Mouse (Mus musculus) stomach, postnatal 0 days (tissue): Measurements from ENCODE around the gene AC134908.4. TPM values are rescaled to one million over a fixed set of nuclear protein-coding genes. Genes with fewer than 3 reads are reported as not detected.

Experiments used
- ATAC-seq: fragments of 200-750 bp; cut with Nextera tagmentation; 2 replicates; pipeline ENCODE4 v1.8.0; 2017; ENCODE audit not compliant: low FRiP score, low TSS enrichment
- DNase-seq: peaks from one replicate; pipeline ENCODE4 v3.0.0-alpha.2; 2016; ENCODE audit warnings: low spot score
- H3K27ac ChIP-seq: fragments of 300-500 bp; sonication (generic); replicated peaks from 2 replicates; pipeline ENCODE4 v1.5.1; 2014; ENCODE audit warnings: mild to moderate bottlenecking, control low read depth
- H3K27me3 ChIP-seq: fragments of 300-500 bp; sonication (generic); 2 replicates; pipeline ENCODE4 v1.6.1; 2014; ENCODE audit warnings: low read length; ENCODE audit not compliant: control insufficient read depth, insufficient read depth
- H3K36me3 ChIP-seq: fragments of 300-500 bp; sonication (generic); 2 replicates; pipeline ENCODE4 v1.6.1; 2014; ENCODE audit warnings: low read length, mixed read lengths; ENCODE audit not compliant: control insufficient read depth, insufficient read depth
- H3K4me1 ChIP-seq: fragments of 300-500 bp; sonication (generic); replicated peaks from 2 replicates; pipeline ENCODE4 v1.6.1; 2014; ENCODE audit warnings: antibody characterized with exemption; ENCODE audit not compliant: control insufficient read depth, insufficient read depth
- H3K4me2 ChIP-seq: fragments of 300-500 bp; sonication (generic); replicated peaks from 2 replicates; pipeline ENCODE4 v1.6.1; 2014; ENCODE audit warnings: low read depth, mild to moderate bottlenecking, control low read depth, moderate library complexity
- H3K4me3 ChIP-seq: fragments of 300-500 bp; sonication (generic); 2 replicates; pipeline ENCODE4 v1.5.1; 2014; ENCODE audit warnings: low read depth, low read length, control low read depth
- H3K9ac ChIP-seq: fragments of 300-500 bp; sonication (generic); 2 replicates; pipeline ENCODE4 v1.6.1; 2014; ENCODE audit warnings: mild to moderate bottlenecking, low read length, control low read depth, mixed read lengths
- H3K9me3 ChIP-seq: fragments of 300-500 bp; sonication (generic); 2 replicates; pipeline ENCODE4 v1.6.1; 2016; ENCODE audit warnings: low read length; ENCODE audit not compliant: control insufficient read depth
- CTCF ChIP-seq: IDR thresholded peaks from 2 replicates; pipeline ENCODE4 v1.5.1; 2016; ENCODE audit warnings: antibody characterized with exemption, low read depth, mild to moderate bottlenecking, moderate library complexity
- EP300 ChIP-seq: optimal IDR thresholded peaks from 2 replicates; pipeline ENCODE3; 2016; ENCODE audit warnings: antibody characterized with exemption
- WGBS: fragments of 180-500 bp; shearing (Covaris S2); extraction: QIAGEN DNeasy Blood & Tissue Kit; methylation state at CpG from one replicate; pipeline ENCODE4 v1.1.7; 2014; 5-methylcytosine and 5-hydroxymethylcytosine counted together
- polyA plus RNA-seq: library from polyadenylated mRNA; unstranded; fragments of >200 nt; fragmentation: Nextera tagmentation; extraction: Ambion mirVana; gene quantifications from 2 replicates; pipeline ENCODE4 v1.2.1, GENCODE M21; 2015

The AC134908.4 gene
- polyA plus RNA-seq, 1 experiment from 2014 or later = 0.65 TPM

DNA sequence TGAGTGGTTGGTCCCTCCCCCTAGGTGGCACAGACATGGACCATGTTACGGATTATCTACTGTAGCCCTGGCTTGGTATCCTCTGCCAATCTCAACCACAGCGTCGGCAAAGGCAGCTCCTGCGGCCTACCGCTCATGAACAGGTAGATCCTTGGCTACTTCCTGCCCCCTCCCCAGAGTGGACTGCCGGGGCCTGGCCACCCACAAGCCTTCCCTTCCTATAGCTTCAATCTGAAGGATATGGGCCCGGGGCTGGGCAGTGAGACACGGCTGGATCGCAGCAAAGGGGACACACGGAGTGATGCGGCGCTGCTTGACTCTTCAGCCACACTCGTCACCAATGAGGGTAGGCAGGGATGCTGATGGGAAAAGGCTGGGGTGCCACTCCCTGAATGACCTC lies 31.6 kb upstream of the AC134908.4 start:
- peaks cover 22% of the 10 kb centered on the region for H3K4me1 ChIP-seq

DNA sequence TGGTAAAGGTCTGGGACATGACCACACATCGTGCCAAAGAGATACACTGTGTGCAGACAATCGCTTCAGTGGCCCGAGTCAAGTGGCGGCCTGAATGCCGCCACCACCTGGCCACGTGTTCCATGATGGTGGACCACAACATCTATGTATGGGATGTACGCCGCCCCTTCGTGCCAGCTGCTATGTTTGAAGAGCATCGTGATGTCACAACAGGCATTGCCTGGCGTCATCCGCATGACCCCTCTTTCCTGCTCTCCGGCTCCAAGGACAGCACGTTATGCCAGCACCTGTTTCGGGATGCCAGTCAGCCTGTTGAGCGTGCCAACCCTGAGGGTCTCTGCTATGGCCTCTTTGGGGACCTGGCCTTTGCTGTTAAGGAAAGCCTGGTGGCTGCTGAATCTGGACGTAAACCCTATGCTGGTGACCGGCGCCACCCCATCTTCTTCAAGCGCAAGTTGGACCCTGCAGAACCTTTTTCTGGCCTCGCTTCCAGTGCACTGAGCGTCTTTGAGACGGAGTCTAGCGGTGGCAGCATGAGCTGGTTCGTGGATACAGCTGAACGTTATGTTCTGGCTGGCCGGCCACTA lies 30.6 kb upstream of the AC134908.4 start:
- Histone ChIP-seq H3K4me3 (no peak overlapping the region), H3K27me3 (no peaks in the 10 kb centered on the region), H3K9me3 (no peaks in the 10 kb centered on the region), H3K4me1 (peaks cover 16% of the 10 kb centered on the region), H3K9ac (no peak overlapping the region), H3K36me3 (peaks cover 14% of the 10 kb centered on the region), H3K4me2 (no peak overlapping the region), H3K27ac (no peak overlapping the region)
- TF ChIP-seq CTCF = no peak
- TF ChIP-seq EP300 = no peak
- ATAC-seq (no peak), DNase-seq (no peak)
- 93% methylated on average over 27 of the region's 27 CpGs for WGBS

More for the DNA sequence above, 31.6 kb upstream of the AC134908.4 start:
- Histone ChIP-seq H3K9ac (no peak overlapping the region), H3K9me3 (no peaks in the 10 kb centered on the region), H3K27me3 (no peaks in the 10 kb centered on the region), H3K4me3 (no peak overlapping the region), H3K4me2 (no peak overlapping the region), H3K36me3 (peaks cover 14% of the 10 kb centered on the region), H3K27ac (no peak overlapping the region)
- WGBS = 95% methylated on average over 13 of the region's 13 CpGs
- DNase-seq = no peak
- no peak for ATAC-seq
- TF ChIP-seq CTCF (no peak), EP300 (no peak)

DNA sequence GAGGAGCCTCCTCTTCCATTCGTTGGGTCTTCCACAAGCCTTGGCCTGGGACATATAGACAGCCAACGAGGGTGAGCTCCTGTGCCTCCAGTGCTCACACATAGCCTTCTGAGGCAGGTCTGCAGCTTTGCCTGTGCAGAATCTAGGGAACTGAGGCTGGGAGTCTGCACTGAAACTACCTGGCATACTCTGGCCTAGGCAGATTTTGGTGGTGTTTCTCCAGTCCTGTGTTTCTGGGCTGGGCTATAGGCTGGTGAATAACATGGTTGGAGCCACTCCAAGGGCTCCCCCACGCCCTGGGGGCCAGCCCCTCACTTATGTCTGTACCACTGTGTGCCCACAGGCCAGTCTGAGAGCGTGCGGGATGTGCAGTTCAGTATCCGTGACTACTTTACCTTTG lies 29.9 kb upstream of the AC134908.4 start:
- DNase-seq = no peak
- WGBS = 83% methylated on average over 6 of the region's 6 CpGs
- no peak for TF ChIP-seq EP300
- no peak for TF ChIP-seq CTCF
- H3K27ac ChIP-seq = no peak overlapping the region
- no peak overlapping the region for H3K9ac ChIP-seq
- no peaks in the 10 kb centered on the region for H3K9me3 ChIP-seq
- peaks cover 16% of the 10 kb centered on the region for H3K4me1 ChIP-seq
- H3K36me3 ChIP-seq = peaks cover 7% of the 10 kb centered on the region
- ATAC-seq = no peak
- H3K4me3 ChIP-seq = no peak overlapping the region
- no peak overlapping the region for H3K4me2 ChIP-seq
- no peaks in the 10 kb centered on the region for H3K27me3 ChIP-seq

DNA sequence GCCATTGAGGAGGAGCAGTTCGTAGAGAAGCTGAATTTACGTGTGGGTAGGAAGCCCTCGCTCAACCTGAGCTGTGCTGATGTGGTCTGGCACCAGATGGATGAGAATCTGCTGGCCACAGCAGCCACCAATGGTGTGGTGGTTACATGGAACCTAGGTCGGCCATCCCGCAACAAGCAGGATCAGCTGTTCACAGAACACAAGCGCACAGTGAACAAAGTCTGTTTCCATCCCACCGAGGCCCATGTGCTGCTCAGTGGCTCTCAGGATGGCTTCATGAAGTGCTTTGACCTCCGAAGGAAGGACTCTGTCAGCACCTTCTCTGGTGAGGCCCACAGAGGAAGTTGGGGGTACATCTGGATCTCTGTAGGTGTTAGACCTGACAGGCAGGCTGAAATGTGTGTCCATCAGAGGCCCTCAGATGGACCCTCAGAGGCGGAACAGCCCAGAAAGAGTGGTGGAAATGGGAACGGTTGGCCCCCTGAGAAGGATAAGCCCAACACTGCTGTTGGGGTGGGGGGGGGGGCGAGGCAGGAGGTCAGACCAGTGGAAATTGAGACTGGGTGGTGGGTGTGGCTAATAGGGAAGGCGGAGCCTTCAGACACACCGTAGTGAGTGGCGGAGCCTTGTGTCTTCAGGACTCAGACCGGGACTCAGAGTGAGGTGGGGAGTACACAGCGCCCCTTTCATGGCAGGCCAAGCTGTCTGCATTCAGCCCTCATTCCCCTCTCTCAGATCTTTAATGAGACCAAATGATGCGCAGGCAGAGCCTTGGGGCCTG lies 29.1 kb upstream of the AC134908.4 start:
- peaks cover 7% of the 10 kb centered on the region for H3K36me3 ChIP-seq
- H3K4me3 ChIP-seq = peak overlapping the region; percentile 53
- H3K9me3 ChIP-seq = no peaks in the 10 kb centered on the region
- DNase-seq = peak; percentile 13
- peak overlapping the region; percentile 59 for H3K9ac ChIP-seq
- no peak overlapping the region for H3K27ac ChIP-seq
- no peak for TF ChIP-seq CTCF
- no peak for TF ChIP-seq EP300
- peak overlapping the region; percentile 68 for H3K4me2 ChIP-seq
- peaks cover 13% of the 10 kb centered on the region for H3K4me1 ChIP-seq
- WGBS = 69% methylated on average over 16 of the region's 17 CpGs
- no peak for ATAC-seq
- no peaks in the 10 kb centered on the region for H3K27me3 ChIP-seq

DNA sequence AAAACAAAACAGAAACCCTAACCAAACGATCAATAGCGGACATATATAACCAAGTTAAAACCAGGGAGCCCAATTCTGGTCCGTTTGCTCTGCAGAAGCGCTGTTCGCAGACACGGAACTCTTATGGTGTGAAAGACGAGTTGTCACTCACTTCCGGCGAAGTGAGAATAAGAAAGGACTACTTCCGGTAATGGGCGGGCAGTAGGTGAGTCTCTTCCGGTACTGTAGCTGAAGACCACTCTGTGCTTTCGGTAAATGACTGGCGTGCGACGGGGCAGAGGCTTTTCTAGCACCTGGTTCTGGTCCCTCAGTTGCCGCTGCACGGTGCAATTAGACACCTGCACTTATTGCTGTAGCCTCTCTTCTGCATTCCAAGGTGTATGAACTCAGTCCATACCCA lies 28.0 kb upstream of the AC134908.4 start, which contains the start of gene Wdr24:
Gene Wdr24 (plus strand): TSS at position 176 of the 400 bp plus-strand sequence.
- DNase-seq (peak; percentile 70), ATAC-seq (peak; percentile 47; the same call in 1 of the 2 replicates)
- Histone ChIP-seq H3K4me3 (peak within 1 kb of the TSS; percentile 53), H3K4me2 (peak within 1 kb of the TSS; percentile 68), H3K36me3 (peaks cover 7% of the 10 kb centered on the region), H3K27ac (0 out of 2 replicates have a peak within 1 kb of the TSS, but pooled peaks have one; percentile 5), H3K9me3 (no peaks in the 10 kb centered on the region), H3K9ac (peak within 1 kb of the TSS; percentile 59), H3K27me3 (no peaks in the 10 kb centered on the region), H3K4me1 (peaks cover 11% of the 10 kb centered on the region)
- WGBS = under 1% methylated on average over 18 of the region's 18 CpGs
- TF ChIP-seq EP300 (no peak), CTCF (no peak)
